Mouse (Mus musculus): ENCODE results near the gene Gm18596. TPM values are rescaled to one million over a fixed set of nuclear protein-coding genes. Genes with fewer than 3 reads are reported as not detected.
"Not testable (repeated sequence)": the region's sequence is repeated elsewhere in the genome, so short reads cannot be mapped to it uniquely, and the experiment has no call there.

The Gm18596 gene
- total RNA-seq (2021), result not detected
- long read RNA-seq, experiment 1, result 0 reads
- long read RNA-seq, experiment 2, result 0 reads

DNA sequence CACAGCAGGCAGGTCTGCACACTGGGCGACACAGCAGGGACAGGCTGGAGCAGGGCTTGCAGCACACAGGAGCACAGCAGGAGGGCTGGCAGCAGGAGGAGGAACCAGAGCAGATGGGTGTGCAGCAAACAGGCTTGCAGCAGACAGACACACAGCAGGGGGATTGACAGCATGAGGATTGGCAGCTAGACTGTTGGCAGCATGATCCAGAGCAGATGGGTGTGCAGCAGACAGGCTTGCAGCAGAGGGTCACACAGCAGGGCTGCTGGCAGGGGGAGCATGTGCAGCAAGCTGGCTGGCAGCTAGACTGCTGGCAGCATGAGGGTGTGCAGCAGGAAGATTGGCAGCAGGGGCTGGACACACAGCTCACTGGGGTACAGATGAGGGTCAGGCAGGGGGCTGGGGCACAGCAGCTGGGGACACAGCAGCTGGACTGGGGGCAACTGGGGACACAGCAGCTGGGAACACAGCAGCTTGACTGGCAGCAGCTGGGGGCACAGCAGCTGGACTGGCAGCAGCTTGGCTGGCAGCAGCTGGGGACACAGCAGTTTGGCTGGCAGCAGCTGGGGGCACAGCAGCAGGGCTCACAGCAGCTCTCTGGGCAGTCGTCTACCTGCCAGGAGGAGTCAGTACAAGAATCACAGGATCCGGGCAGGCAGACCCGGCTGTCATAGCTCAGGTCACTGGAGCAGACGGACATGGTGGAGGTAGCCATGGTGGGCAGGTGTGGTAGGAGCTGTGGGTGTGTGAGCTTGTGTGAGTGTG lies at the start of gene Gm18596:
TSS of gene Gm18596 (minus strand) at position 715 of the 765 bp plus-strand sequence.
- DNase-seq; H3K4me3 ChIP-seq; H3K27ac ChIP-seq; intact Hi-C loops (cut with DNase I): not testable (repeated sequence)

DNA sequence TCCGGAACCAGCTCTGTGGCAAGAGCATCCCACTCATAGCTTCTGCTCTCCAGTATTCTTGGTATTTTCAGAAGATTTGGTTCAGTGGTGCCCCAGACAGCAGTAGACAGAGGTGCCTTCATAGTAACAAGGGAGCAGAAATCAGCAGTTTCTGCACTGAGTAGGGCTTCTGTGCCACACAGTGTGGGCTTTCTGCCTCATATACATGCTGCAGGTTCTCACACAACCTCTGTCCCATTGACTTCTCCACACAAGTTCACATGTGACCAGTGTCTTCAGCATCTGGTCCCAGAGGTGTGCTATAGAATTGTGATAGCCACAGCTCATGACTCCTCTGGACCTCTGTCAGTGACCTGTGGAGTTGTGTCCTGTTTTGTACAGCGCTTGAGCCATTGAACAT lies 46.2 kb upstream of the Gm18596 start:
- no peak overlapping the region for H3K27ac ChIP-seq
- no peak overlapping the region for H3K4me3 ChIP-seq
- no peak for DNase-seq
- TF ChIP-seq CTCF (IDR thresholded peaks at IDR 0.05), result no peak
- intact Hi-C loops (cut with DNase I), result no loop called here

DNA sequence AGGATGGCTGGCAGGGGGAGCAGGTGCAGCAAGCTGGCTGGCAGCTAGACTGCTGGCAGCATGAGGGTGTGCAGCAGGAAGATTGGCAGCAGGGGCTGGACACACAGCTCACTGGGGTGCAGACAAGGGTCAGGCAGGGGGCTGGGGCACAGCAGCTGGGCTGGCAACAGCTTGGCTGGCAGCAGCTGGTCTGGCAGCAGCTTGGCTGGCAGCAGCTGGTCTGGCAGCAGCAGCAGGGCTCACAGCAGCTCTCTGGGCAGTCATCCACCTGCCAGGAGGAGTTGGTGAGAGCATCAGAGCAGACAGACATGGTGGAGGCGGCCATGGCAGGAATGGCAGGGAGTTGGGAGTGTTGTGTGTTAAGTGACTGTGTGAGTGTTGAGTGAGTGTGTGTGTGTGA lies 45.4 kb upstream of the Gm18596 start, which contains the start of gene Gm7137:
TSS of gene Gm7137 (minus strand) at position 325 of the 400 bp plus-strand sequence.
- H3K27ac ChIP-seq; H3K4me3 ChIP-seq; intact Hi-C loops (cut with DNase I); DNase-seq: not testable (repeated sequence)

DNA sequence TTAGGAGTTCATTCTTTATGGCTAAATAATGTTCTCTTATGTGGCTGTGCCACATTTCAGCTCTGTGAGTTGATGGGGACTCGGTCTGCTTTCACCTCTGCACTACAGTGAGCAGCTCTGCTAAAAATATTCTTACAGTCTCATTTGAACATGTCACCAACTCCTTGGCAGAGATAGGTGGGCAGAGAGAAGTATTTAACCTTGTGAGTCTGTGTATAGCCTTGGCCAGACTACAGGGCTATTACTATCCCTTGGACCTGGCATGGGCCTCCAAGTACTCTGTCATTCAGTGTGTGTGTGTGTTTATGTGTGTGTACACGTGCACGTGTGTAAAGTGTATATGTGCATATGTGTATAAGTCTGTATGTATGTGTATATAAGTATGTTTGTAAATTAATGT lies 41.0 kb upstream of the Gm18596 start:
- H3K27ac ChIP-seq; intact Hi-C loops (cut with DNase I); H3K4me3 ChIP-seq; DNase-seq: not testable (repeated sequence)

DNA sequence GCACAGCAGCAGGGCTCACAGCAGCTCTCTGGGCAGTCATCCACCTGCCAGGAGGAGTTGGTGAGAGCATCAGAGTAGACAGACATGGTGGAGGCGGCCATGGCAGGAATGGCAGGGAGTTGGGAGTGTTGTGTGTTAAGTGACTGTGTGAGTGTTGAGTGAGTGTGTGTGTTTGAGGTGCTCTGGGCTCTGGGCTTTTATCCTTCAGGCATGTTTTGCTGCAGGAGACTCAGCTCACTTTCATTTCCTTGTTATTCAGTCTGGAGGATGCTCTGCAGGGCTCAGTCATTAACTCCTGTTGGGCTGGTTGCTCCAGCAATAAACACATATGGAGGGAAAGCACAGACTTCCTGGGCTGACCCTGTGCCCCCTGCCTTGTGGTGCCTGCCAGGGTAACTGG lies 40.0 kb upstream of the Gm18596 start, which contains the start of gene Gm3250:
TSS of gene Gm3250 (minus strand) at position 101 of the 400 bp plus-strand sequence.
- intact Hi-C loops (cut with DNase I), result not testable (repeated sequence)

DNA sequence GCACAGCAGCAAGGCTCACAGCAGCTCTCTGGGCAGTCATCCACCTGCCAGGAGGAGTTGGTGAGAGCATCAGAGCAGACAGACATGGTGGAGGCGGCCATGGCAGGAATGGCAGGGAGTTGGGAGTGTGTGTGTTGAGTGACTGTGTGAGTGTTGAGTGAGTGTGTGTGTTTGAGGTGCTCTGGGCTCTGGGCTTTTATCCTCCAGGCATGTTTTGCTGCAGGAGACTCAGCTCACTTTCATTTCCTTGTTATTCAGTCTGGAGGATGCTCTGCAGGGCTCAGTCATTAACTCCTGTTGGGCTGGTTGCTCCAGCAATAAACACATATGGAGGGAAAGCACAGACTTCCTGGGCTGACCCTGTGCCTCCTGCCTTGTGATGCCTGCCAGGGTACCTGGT lies 34.4 kb upstream of the Gm18596 start, which contains the start of gene Gm7138:
TSS of gene Gm7138 (minus strand) at position 101 of the 400 bp plus-strand sequence.
- intact Hi-C loops (cut with DNase I); H3K27ac ChIP-seq; DNase-seq; H3K4me3 ChIP-seq: not testable (repeated sequence)

More for the DNA sequence above, 40.0 kb upstream of the Gm18596 start, which contains the start of gene Gm3250:
- DNase-seq, H3K27ac ChIP-seq, H3K4me3 ChIP-seq: not testable (repeated sequence)

DNA sequence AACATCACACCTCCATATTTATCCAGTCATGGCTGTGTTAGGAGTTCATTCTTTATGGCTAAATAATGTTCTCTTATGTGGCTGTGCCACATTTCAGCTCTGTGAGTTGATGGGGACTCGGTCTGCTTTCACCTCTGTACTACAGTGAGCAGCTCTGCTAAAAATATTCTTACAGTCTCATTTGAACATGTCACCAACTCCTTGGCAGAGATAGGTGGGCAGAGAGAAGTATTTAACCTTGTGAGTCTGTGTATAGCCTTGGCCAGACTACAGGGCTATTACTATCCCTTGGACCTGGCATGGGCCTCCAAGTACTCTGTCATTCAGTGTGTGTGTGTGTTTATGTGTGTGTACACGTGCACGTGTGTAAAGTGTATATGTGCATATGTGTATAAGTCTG lies 29.7 kb upstream of the Gm18596 start:
- intact Hi-C loops (cut with DNase I); H3K4me3 ChIP-seq: not testable (repeated sequence)

DNA sequence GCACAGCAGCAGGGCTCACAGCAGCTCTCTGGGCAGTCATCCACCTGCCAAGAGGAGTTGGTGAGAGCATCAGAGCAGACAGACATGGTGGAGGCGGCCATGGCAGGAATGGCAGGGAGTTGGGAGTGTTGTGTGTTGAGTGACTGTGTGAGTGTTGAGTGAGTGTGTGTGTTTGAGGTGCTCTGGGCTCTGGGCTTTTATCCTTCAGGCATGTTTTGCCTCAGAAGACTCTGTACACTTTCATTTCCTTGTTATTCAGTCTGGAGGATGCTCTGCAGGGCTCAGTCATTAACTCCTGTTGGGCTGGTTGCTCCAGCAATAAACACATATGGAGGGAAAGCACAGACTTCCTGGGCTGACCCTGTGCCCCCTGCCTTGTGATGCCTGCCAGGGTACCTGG lies 28.8 kb upstream of the Gm18596 start, which contains the start of gene Gm3238:
TSS of gene Gm3238 (minus strand) at position 101 of the 400 bp plus-strand sequence.
- intact Hi-C loops (cut with DNase I); H3K4me3 ChIP-seq; H3K27ac ChIP-seq; DNase-seq: not testable (repeated sequence)

More for the DNA sequence above, 29.7 kb upstream of the Gm18596 start:
- DNase-seq, H3K27ac ChIP-seq: not testable (repeated sequence)

DNA sequence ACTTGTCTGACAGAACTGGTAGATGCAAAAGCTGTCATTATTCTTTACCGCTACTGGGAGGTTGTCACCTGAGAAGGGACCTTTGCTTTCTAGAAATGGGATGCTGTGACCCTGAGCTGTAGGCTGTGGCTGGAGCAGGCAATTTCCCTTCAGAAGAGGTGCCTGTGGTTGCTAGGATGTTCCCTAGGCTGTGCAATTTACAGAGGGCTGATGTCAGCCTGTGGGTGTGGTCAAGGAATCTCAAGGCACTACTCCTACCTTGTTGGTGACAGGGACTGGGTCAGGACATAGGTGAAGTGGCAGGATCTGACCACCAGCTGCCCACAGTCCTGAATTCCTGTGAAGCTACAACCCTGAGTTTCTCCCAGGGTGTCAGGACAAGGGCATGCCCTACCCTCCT lies 27.3 kb upstream of the Gm18596 start:
- DNase-seq, result no peak
- intact Hi-C loops (cut with DNase I), result no loop called here
- no peak overlapping the region for H3K4me3 ChIP-seq
- no peak for TF ChIP-seq CTCF (IDR thresholded peaks at IDR 0.05)
- no peak overlapping the region for H3K27ac ChIP-seq

DNA sequence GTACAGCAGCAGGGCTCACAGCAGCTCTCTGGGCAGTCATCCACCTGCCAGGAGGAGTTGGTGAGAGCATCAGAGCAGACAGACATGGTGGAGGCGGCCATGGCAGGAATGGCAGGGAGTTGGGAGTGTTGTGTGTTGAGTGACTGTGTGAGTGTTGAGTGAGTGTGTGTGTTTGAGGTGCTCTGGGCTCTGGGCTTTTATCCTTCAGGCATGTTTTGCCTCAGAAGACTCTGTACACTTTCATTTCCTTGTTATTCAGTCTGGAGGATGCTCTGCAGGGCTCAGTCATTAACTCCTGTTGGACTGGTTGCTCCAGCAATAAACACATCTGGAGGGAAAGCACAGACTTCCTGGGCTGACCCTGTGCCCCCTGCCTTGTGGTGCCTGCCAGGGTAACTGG lies 17.1 kb upstream of the Gm18596 start, which contains the start of gene Gm3233:
TSS of gene Gm3233 (minus strand) at position 101 of the 400 bp plus-strand sequence.
- H3K4me3 ChIP-seq; H3K27ac ChIP-seq; intact Hi-C loops (cut with DNase I); DNase-seq: not testable (repeated sequence)

DNA sequence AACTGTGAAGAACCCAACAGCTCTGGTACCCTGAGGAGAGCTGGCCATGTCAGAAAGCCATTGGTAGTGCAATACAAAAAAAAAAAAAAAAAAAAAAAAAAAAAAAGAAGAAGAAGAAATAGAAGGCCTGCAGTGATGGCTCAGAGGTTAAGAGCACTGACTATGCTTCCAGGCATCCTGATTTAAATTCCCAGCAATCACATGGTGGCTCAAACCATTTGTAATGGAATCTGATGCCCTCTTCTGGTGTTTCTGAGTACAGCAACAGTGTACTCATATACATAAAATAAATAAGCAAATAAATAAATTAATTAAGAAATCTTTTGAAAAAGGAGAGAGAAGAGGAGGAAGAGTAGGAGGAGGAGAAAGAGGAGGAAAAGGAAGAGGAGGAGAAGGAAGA lies 11.0 kb upstream of the Gm18596 start:
- Histone ChIP-seq H3K4me3 (no peak overlapping the region), H3K27ac (no peak overlapping the region)
- no peak for DNase-seq
- TF ChIP-seq CTCF (IDR thresholded peaks at IDR 0.05), result peak; percentile 18; the same call in 1 of the 2 replicates
- intact Hi-C loops (cut with DNase I), result no loop called here

DNA sequence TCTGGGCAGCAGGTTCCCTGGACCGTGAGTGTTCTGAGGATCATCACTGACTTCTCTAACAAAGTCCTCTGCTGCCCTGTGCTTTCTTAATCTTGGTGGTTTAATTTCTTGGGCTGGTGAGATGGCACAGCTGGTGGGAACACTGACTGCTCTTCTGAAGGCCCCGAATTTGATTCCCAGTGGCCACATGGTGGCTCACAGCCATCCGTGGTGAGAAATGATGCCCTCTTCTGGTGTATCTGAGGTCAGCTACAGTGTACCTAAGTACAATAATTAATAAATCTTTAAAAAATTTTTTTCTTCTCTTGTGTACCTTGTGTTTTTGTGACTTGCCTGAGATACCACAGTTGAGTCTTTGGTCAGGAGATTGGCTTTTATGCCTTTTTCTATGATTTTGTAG lies 9.9 kb upstream of the Gm18596 start:
- H3K27ac ChIP-seq; intact Hi-C loops (cut with DNase I); DNase-seq; H3K4me3 ChIP-seq: not testable (repeated sequence)
- TF ChIP-seq CTCF (IDR thresholded peaks at IDR 0.05), result peak; percentile 13; the same call in 1 of the 2 replicates

DNA sequence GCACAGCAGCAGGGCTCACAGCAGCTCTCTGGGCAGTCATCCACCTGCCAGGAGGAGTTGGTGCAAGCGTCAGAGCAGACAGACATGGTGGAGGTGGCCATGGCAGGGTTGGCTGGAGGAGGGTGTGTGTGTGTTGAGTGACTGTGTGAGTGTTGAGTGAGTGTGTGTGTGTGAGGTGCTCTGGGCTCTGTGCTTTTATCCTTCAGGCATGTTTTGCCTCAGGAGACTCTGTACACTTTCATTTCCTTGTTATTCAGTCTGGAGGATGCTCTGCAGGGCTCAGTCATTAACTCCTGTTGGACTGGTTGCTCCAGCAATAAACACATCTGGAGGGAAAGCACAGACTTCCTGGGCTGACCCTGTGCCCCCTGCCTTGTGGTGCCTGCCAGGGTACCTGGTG lies 8.8 kb upstream of the Gm18596 start, which contains the start of gene Gm9736:
TSS of gene Gm9736 (minus strand) at position 101 of the 400 bp plus-strand sequence.
- DNase-seq, H3K4me3 ChIP-seq, H3K27ac ChIP-seq: not testable (repeated sequence)
- intact Hi-C loops (cut with DNase I), result loop anchor here (1.0 kb wide), 1 partner anchor 12 kb away; no protein-coding TSS in a partner anchor

DNA sequence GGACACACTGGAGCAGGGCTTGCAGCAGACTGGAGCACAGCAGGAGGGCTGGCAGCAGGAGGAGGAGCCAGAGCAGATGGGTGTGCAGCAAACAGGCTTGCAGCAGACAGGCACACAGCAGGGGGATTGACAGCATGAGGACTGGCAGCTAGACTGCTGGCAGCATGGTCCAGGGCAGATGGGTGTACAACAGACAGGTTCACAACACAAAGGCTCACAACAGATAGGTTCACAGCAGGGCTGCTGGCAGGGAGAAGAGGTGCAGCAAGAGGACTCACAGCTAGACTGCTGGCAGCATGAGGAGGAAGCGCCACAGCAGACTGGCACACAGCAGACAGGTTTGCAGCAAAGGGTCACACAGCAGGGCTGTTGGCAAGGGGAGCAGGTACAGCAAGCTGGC lies 8.2 kb upstream of the Gm18596 start:
- DNase-seq, H3K27ac ChIP-seq, H3K4me3 ChIP-seq: not testable (repeated sequence)
- intact Hi-C loops (cut with DNase I), result loop anchor here (1.0 kb wide), 1 partner anchor 13 kb away; no protein-coding TSS in a partner anchor

Measured in gastrocnemius, adult 2 months (tissue).